Mouse (Mus musculus) kidney, adult 10 weeks (tissue): ENCODE results near the gene AI413582. TPM values are rescaled to one million over a fixed set of nuclear protein-coding genes. Genes with fewer than 3 reads are reported as not detected.

Experiments used
- polyA plus RNA-seq: library from polyadenylated mRNA; stranded (reverse); fragments of 350-450 nt; fragmentation: Illumina TruSeq; extraction: RNeasy Lipid Tissue Mini Kit (QIAGEN cat#74804); gene quantifications from one replicate; pipeline ENCODE4 v1.2.3, GENCODE M21; 2014; ENCODE audit warnings: low read depth, low replicate concordance

AI413582 gene
- not detected for polyA plus RNA-seq

GRCm38 (mm10) chr17:27565163-27565941 lies at the start of gene AI413582:
Gene AI413582, minus strand, starts transcription at chr17:27565756.

GRCm38 (mm10) chr17:27556315-27557011 lies 9.1 kb downstream of the AI413582 start, which contains the start of gene Hmga1:
Gene Hmga1, plus strand, starts transcription at chr17:27556497.

GRCm38 (mm10) chr17:27521303-27521702 lies 44.3 kb downstream of the AI413582 start, which contains the start of gene Grm4:
Gene Grm4, minus strand, starts transcription at chr17:27521403.

Other genes starting within 250 kb of the AI413582 start
- not detected for gene Grm4, start 44.4 kb downstream of the AI413582 start, polyA plus RNA-seq
- 3.2 TPM for gene Hmga1, start 9.3 kb downstream of the AI413582 start, polyA plus RNA-seq
- gene Nudt3, start 57.7 kb upstream of the AI413582 start, polyA plus RNA-seq: 21.4 TPM
- gene RPS10-NUDT3, start 69.5 kb upstream of the AI413582 start, polyA plus RNA-seq: not detected
- 34.5 TPM for gene Rps10, start 70.9 kb upstream of the AI413582 start, polyA plus RNA-seq
- gene Pacsin1, start 89.8 kb upstream of the AI413582 start, polyA plus RNA-seq: not detected
- gene Spdef, start 163.2 kb upstream of the AI413582 start, polyA plus RNA-seq: not detected